ENCODE assay signal across 20 mouse cellular contexts in genomic region chr9:29377172-29378002, GRCm38 (mm10).
A peak's percentile ranks its signal among the peaks of the same experiment; 100 is the strongest.
DNase-seq lines count a peak whose midpoint lies in the region; ATAC-seq and TF ChIP-seq lines count a peak whose summit lies in the region.
"Had no signal": no experiment of that assay in that cellular context is flagged by ENCODE, and none has a peak within 500 bp of the region (broad histone marks: within the 10 kb centered on the region; RNA-seq: fewer than 3 reads in every experiment).

No protein-coding gene starts in this region.

- no peak for ATAC-seq in lung, embryonic 15.5 days (ENCODE audit: borderline replicate concordance, extremely low read depth, low FRiP score, low TSS enrichment)
- ATAC-seq in lung, postnatal 0 days: no peak
- ATAC-seq in stomach, embryonic 14.5 days (ENCODE audit: insufficient number of reproducible peaks, insufficient read depth, low FRiP score, low read depth): peak; percentile 58; the same call in 1 of the 2 replicates
- ATAC-seq in stomach, postnatal 0 days (ENCODE audit: low FRiP score, low TSS enrichment): peak; percentile 85; the same call in 1 of the 2 replicates
- ATAC-seq in CD4-positive, CD25-positive, alpha-beta regulatory T cell, adult 4 months: no peak
- ATAC-seq: activated CD4-positive, CD25-positive, alpha-beta regulatory T cell, adult 4 months; forebrain, embryonic 14.5 days; forebrain, postnatal 0 days had no signal

- no peak for TF ChIP-seq EP300 in lung, postnatal 0 days (IDR thresholded peaks at IDR 0.05)
- no peak for TF ChIP-seq EP300 in stomach, postnatal 0 days (optimal IDR thresholded peaks at IDR 0.05)

- no peaks in the 10 kb centered on the region for H3K27me3 ChIP-seq in lung, embryonic 15.5 days
- H3K27me3 ChIP-seq in lung, postnatal 0 days (replicated peaks; ENCODE audit: insufficient read depth, low read length): no peaks in the 10 kb centered on the region
- no peaks in the 10 kb centered on the region for H3K27me3 ChIP-seq in stomach, embryonic 14.5 days (ENCODE audit: control insufficient read depth, insufficient read depth, low read length)
- H3K27me3 ChIP-seq in stomach, postnatal 0 days (ENCODE audit: control insufficient read depth, insufficient read depth, low read length): no peaks in the 10 kb centered on the region
- H3K27me3 ChIP-seq: hindbrain, embryonic 12.5 days; hindbrain, embryonic 15.5 days had no signal

- H3K9me3 ChIP-seq in lung, embryonic 15.5 days: no peaks in the 10 kb centered on the region
- H3K9me3 ChIP-seq in lung, postnatal 0 days (ENCODE audit: low read length): no peaks in the 10 kb centered on the region
- no peaks in the 10 kb centered on the region for H3K9me3 ChIP-seq in stomach, embryonic 14.5 days (ENCODE audit: control insufficient read depth, low read depth, low read length)
- H3K9me3 ChIP-seq in stomach, postnatal 0 days (ENCODE audit: control insufficient read depth, low read length): no peaks in the 10 kb centered on the region
- H3K9me3 ChIP-seq: hindbrain, embryonic 12.5 days; hindbrain, embryonic 15.5 days had no signal

- no peak overlapping the region for H3K4me2 ChIP-seq in lung, embryonic 15.5 days
- no peak overlapping the region for H3K4me2 ChIP-seq in lung, postnatal 0 days (replicated peaks; ENCODE audit: low read depth, low read length)
- H3K4me2 ChIP-seq in stomach, embryonic 14.5 days (replicated peaks; ENCODE audit: low read depth, low read length): no peak overlapping the region
- no peak overlapping the region for H3K4me2 ChIP-seq in stomach, postnatal 0 days (replicated peaks; ENCODE audit: low read depth)
- H3K4me2 ChIP-seq: heart, embryonic 11.5 days; hindbrain, embryonic 12.5 days; hindbrain, embryonic 15.5 days had no signal

- no peak overlapping the region for H3K4me3 ChIP-seq in lung, embryonic 15.5 days
- H3K4me3 ChIP-seq in lung, postnatal 0 days (ENCODE audit: low read depth, low read length): no peak overlapping the region
- H3K4me3 ChIP-seq in stomach, embryonic 14.5 days (ENCODE audit: low read depth, low read length): no peak overlapping the region
- no peak overlapping the region for H3K4me3 ChIP-seq in stomach, postnatal 0 days (ENCODE audit: low read depth, low read length)
- H3K4me3 ChIP-seq: gastrocnemius, adult 2 months; hindbrain, embryonic 12.5 days; hindbrain, embryonic 15.5 days had no signal

- H3K27ac ChIP-seq in lung, embryonic 15.5 days: peak overlapping the region; percentile 13; the same call in 1 of the 2 replicates
- H3K27ac ChIP-seq in lung, postnatal 0 days (ENCODE audit: low read length): no peak overlapping the region
- 0 out of 2 replicates have a peak overlapping the region, but pooled peaks have one; percentile 11 for H3K27ac ChIP-seq in stomach, embryonic 14.5 days (ENCODE audit: low read length)
- H3K27ac ChIP-seq in stomach, postnatal 0 days (replicated peaks): no peak overlapping the region
- H3K27ac ChIP-seq: gastrocnemius, adult 2 months; hindbrain, embryonic 12.5 days; hindbrain, embryonic 15.5 days had no signal

- H3K9ac ChIP-seq in lung, embryonic 15.5 days: no peak overlapping the region
- no peak overlapping the region for H3K9ac ChIP-seq in lung, postnatal 0 days (replicated peaks; ENCODE audit: low read depth)
- H3K9ac ChIP-seq in stomach, embryonic 14.5 days (replicated peaks; ENCODE audit: low read depth, low read length): 0 out of 2 replicates have a peak overlapping the region, but pooled peaks have one; percentile 2
- no peak overlapping the region for H3K9ac ChIP-seq in stomach, postnatal 0 days (ENCODE audit: low read length)
- H3K9ac ChIP-seq: forebrain, postnatal 0 days; hindbrain, embryonic 12.5 days; hindbrain, embryonic 15.5 days had no signal

- peak; percentile 45 to 47 for DNase-seq in cerebellum, postnatal 25 days
- DNase-seq in cerebellum, postnatal 14 days: no peak
- DNase-seq in lung, postnatal 0 days (ENCODE audit: low spot score): no peak
- peak; percentile 57 for DNase-seq in stomach, postnatal 0 days (ENCODE audit: low spot score)
- DNase-seq in ovary, postnatal 14 days (ENCODE audit: low spot score): no peak
- DNase-seq: adrenal gland, adult 8-10 months; adrenal gland, postnatal 25 days; cerebellum, adult 8-10 months; forebrain, postnatal 0 days; gastrocnemius, adult 2 months; gastrocnemius, postnatal 14 days; heart, adult 11 months had no signal

- 54% methylated on average over 12 of the region's 12 CpGs for WGBS in lung, embryonic 15.5 days
- WGBS in lung, postnatal 0 days: 54% methylated on average over 12 of the region's 12 CpGs
- 36% methylated on average over 12 of the region's 12 CpGs for WGBS in stomach, embryonic 14.5 days
- 44% methylated on average over 12 of the region's 12 CpGs for WGBS in stomach, postnatal 0 days

- no peak for TF ChIP-seq CTCF in lung, postnatal 0 days (IDR thresholded peaks at IDR 0.05)
- no peak for TF ChIP-seq CTCF in stomach, postnatal 0 days (IDR thresholded peaks at IDR 0.05; ENCODE audit: low read depth)

- peaks cover 2% of the 10 kb centered on the region; the same call in 1 of the 2 replicates for H3K4me1 ChIP-seq in lung, embryonic 15.5 days
- H3K4me1 ChIP-seq in lung, postnatal 0 days (ENCODE audit: insufficient read depth, low read depth, low read length): no peaks in the 10 kb centered on the region
- peaks cover 10% of the 10 kb centered on the region; the same call in 1 of the 2 replicates for H3K4me1 ChIP-seq in stomach, embryonic 14.5 days (ENCODE audit: control insufficient read depth, insufficient read depth, low read length)
- no peaks in the 10 kb centered on the region for H3K4me1 ChIP-seq in stomach, postnatal 0 days (replicated peaks; ENCODE audit: control insufficient read depth, insufficient read depth)
- H3K4me1 ChIP-seq: hindbrain, embryonic 12.5 days had no signal

- no peaks in the 10 kb centered on the region for H3K36me3 ChIP-seq in lung, embryonic 15.5 days
- H3K36me3 ChIP-seq in lung, postnatal 0 days (ENCODE audit: insufficient read depth, low read length): no peaks in the 10 kb centered on the region
- no peaks in the 10 kb centered on the region for H3K36me3 ChIP-seq in stomach, embryonic 14.5 days (ENCODE audit: control insufficient read depth, insufficient read depth, low read length)
- no peaks in the 10 kb centered on the region for H3K36me3 ChIP-seq in stomach, postnatal 0 days (ENCODE audit: control insufficient read depth, insufficient read depth, low read length)
- H3K36me3 ChIP-seq: hindbrain, embryonic 12.5 days; hindbrain, embryonic 15.5 days had no signal

Comparison
In these comparisons a context has a peak if more than half of its experiments do, and no peak if none do; other contexts are left out.
1. DNase-seq: peak in cerebellum, postnatal 25 days (2 of 2) and stomach, postnatal 0 days (single experiment); none in cerebellum, postnatal 14 days (0 of 2), lung, postnatal 0 days (single experiment) and ovary, postnatal 14 days (single experiment).
2. H3K27ac ChIP-seq: peak in lung, embryonic 15.5 days (single experiment) and stomach, embryonic 14.5 days (single experiment); none in lung, postnatal 0 days (single experiment) and stomach, postnatal 0 days (single experiment).
3. ATAC-seq: peak in stomach, embryonic 14.5 days (single experiment) and stomach, postnatal 0 days (single experiment); none in lung, embryonic 15.5 days (single experiment), lung, postnatal 0 days (single experiment) and CD4-positive, CD25-positive, alpha-beta regulatory T cell, adult 4 months (single experiment).